Mouse (Mus musculus) cerebral cortex, adult 2 months (tissue): ENCODE measurements around the gene Adh6a.

ENCODE experiments used
- WGBS: fragments of 180-500 bp; shearing (Covaris S2); methylation state at CpG from one replicate; pipeline ENCODE4 v1.1.7; 2018; 5-methylcytosine and 5-hydroxymethylcytosine counted together

The Adh6a gene

GRCm38 (mm10) chr3:138325001-138325400, 11.9 kb downstream of the Adh6a start:
- 94% methylated on average over 17 of the region's 17 CpGs for WGBS

DNA sequence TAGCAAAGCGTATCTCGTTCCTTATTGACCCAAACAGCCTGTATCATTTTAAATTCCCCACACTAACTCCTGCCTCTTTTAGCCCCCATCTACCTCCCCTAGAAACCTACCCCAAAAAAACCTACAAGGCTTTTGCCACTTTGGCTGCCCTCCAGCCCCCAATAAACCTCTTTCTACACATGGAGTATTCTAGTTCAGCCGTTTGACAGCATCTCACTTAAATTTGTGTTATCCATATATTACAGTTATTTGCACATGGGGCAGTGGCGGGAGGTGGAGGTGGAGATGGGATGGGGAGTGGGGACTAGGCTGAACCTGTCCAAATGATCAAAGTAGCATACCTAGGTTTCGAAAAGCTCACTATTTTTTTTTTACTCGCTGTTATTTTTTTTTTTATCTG, 12.4 kb downstream of the Adh6a start:
- WGBS, result 92% methylated on average over 6 of the region's 6 CpGs

GRCm38 (mm10) chr3:138333910-138334309, 20.8 kb downstream of the Adh6a start:
- 94% methylated on average over 8 of the region's 8 CpGs for WGBS

DNA sequence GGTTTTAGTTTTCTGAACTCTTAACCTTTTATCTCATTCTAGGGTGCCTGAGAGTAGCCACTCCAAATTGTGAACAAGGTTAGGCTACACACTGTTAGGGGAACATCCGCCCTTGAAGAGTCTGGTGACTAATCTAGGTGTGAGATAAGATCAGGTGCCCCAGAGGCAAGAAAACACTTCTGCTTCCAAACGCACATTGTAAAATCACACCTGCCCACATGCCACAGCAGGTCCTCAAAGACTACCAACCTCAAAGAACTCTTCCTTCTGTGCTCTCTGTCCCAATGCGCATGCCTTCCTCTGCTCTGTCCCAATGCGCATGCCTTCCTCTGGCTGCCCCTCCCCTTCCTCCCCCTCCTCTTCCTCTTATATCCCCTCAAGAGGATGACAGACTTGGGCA, 21.2 kb downstream of the Adh6a start:
- 80% methylated on average over 4 of the region's 4 CpGs for WGBS

GRCm38 (mm10) chr3:138335566-138335965, 22.5 kb downstream of the Adh6a start:
- WGBS, result 96% methylated on average over 1 of the region's 1 CpGs

GRCm38 (mm10) chr3:138336104-138336754, 23.1 kb downstream of the Adh6a start:
- 70% methylated on average over 3 of the region's 3 CpGs for WGBS

DNA sequence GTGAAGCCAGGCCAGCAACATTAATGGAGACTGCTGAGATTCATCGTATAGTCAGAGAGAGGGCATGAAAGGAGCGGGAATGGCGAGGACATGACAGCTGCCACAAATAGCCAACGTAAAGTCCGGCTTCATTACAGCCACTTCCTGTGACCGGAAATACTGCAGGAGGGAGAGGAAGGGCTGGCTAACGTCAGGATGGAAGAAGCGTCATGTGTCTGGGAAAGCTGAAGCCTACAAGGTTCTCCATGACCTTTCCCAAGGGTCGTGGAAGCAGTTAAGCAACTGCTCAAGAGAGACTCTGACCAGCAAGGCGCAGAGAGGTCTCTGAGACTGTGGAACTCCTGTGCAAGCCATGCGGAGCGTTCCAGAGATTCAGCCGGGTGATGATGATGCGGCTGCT, 28.4 kb downstream of the Adh6a start, which contains the start of gene Adh6b:
Gene Adh6b (plus strand): TSS at position 305 of the 400 bp plus-strand sequence.
- 80% methylated on average over 14 of the region's 14 CpGs for WGBS

DNA sequence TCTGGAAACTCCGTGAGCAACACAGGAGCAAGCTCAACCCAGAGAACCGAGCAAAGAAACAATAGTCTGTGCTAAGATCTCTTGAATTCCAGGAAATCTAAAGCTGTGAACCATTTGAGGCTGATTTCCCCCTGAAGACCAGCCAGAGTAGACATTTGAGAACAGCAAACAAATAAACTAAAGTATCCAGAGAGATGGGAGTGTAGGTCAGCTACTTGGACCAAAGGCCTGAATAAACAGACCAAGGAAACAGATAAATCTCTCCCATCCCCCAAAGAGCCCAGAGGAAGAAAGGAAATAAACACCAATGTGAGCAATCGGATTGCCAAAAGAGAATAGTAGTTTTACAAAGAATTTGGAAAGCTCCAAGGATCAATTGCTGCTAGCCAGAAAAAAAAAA, 34.0 kb downstream of the Adh6a start:
- 62% methylated on average over 3 of the region's 3 CpGs for WGBS

GRCm38 (mm10) chr3:138352012-138352809, 39.1 kb downstream of the Adh6a start:
- 70% methylated on average over 11 of the region's 11 CpGs for WGBS

GRCm38 (mm10) chr3:138358856-138359255, 45.8 kb downstream of the Adh6a start:
- WGBS, result 91% methylated on average over 7 of the region's 7 CpGs

GRCm38 (mm10) chr3:138360721-138361120, 47.6 kb downstream of the Adh6a start:
- 88% methylated on average over 4 of the region's 4 CpGs for WGBS

DNA sequence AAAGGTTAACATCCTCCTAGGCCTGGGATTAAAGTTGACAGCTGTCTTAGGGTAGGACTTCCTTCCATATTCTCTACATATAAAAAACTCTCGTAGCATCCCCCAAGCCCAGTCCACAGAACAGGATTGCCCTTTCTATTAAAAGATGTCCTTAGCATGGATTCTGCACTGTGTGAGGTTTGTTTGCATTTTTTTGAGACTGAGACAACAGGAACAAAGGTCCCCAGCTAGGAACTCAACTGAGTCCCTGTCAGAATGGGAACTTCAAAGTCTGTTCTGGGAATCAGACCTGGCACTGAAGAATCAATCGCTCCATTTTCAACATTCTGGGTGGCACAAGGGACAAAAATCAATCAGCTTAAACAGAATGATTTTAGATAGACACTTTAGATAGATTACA, 49.8 kb downstream of the Adh6a start:
- 91% methylated on average over 2 of the region's 2 CpGs for WGBS

- 80% methylated on average over 2 of the region's 2 CpGs for WGBS
Measured at GRCm38 (mm10) chr3:138366181-138366580, 53.1 kb downstream of the Adh6a start.

GRCm38 (mm10) chr3:138369546-138369945, 56.5 kb downstream of the Adh6a start:
- 92% methylated on average over 1 of the region's 1 CpGs for WGBS

DNA sequence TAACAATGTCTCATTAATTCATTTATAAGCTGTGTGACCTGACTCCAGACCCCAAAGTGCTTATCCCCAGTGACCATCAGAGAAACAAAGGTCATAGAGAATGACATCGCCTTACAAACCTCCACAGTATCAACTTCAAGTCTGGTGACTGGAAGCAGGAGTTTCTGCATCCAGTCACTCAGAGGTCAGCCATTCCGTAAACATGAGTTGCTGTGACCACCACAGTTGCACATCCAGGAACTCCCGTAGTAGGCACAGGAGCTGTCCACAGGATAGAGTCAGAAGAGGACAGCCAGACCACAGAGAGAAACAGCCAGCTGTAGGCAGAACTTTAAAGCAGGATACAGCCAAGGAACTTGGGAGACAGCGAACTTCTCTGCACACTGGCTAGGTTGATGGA, 57.2 kb downstream of the Adh6a start:
- WGBS, result 88% methylated on average over 4 of the region's 4 CpGs

DNA sequence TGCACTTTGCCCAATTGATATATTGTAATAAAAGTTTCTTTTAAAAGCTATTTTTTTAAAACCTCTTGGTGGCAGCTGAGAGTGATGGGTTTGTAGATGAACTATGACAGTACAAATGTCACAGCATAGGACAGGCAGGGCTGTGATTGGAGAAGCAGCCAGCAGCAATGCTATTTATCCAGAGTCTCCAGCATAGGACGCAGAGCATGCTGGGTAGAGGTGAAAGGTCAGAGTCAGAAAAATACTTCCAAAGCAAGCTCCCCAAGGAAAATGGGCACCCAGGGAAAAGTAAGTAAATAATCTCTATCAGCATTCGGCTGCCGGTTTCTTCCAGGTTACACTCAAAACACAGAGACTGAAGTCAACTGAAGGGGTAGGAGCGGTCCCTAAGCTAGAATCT, 60.8 kb downstream of the Adh6a start:
- WGBS, result 80% methylated on average over 4 of the region's 4 CpGs

DNA sequence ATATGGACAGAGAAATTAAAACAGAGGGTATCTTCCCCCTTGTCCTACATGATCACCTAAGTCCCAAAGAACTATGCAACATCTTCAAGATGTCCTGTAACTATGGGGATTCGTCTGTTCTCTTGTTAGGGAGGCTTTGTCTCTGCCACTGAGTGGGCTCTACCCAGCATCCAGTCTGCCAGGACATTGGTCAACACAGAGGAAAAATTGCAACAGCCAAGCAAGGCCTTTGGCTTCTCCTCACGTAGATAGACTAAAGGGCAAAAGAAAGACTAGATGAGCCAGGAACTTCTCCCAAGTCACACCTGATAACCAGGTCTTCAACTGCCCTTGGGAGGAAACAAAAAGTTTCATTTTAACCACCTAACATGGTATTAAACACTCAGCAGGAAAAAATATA, 62.1 kb downstream of the Adh6a start:
- WGBS, result 81% methylated on average over 2 of the region's 2 CpGs
